Mouse (Mus musculus): ENCODE results near the gene Kif21b. TPM values are rescaled to one million over a fixed set of nuclear protein-coding genes. Genes with fewer than 3 reads are reported as not detected.

The Kif21b gene
- total and polyA plus RNA-seq, 3 experiments = 0.78 to 2.7 (median 0.98) TPM

DNA sequence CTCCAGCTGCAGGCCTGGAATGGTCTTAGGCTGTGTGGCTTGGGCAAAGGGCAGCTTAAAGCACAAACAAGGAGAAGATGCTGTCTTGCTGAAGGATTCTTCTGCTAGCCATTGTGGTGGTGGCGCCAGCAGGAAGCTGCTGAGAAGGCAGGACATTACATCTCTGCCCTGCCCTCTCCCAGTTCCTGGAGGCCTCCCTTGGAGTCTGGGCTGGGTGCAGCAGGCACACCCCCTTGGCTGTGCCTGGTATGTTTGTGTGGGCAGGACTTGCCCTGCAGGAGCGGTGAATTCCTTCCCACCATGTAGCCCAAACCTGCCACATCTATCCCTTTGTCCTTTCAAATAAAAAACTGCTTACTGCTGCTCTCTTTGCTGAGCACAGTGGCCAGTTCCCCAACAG lies 45.9 kb downstream of the Kif21b start:
- no peak for TF ChIP-seq CTCF (IDR thresholded peaks at IDR 0.05)
- no peak for TF ChIP-seq POLR2A (IDR thresholded peaks at IDR 0.05; ENCODE audit: insufficient read depth, low read depth, low read length)
- TF ChIP-seq EP300 (IDR thresholded peaks at IDR 0.05; ENCODE audit: insufficient read depth, low read depth, low read length) = no peak
- DNase-seq = no peak
- H3K27ac ChIP-seq = no peak overlapping the region
- no peak overlapping the region for H3K9ac ChIP-seq (ENCODE audit: low read depth, low read length)
- no peaks in the 10 kb centered on the region for H3K79me2 ChIP-seq (replicated peaks; ENCODE audit: control insufficient read depth, insufficient read depth, low read length)
- intact Hi-C loops (cut with DNase I) = no loop called here
- H3K4me3 ChIP-seq = no peak overlapping the region
- H3K27me3 ChIP-seq (ENCODE audit: control insufficient read depth, insufficient read depth, low read length) = no peaks in the 10 kb centered on the region
- no peaks in the 10 kb centered on the region for H3K36me3 ChIP-seq (ENCODE audit: control insufficient read depth, insufficient read depth, low read length)
- peaks cover 3% of the 10 kb centered on the region for H3K4me1 ChIP-seq (ENCODE audit: control insufficient read depth, insufficient read depth, low read length)
- 74% methylated on average over 2 of the region's 2 CpGs for WGBS

DNA sequence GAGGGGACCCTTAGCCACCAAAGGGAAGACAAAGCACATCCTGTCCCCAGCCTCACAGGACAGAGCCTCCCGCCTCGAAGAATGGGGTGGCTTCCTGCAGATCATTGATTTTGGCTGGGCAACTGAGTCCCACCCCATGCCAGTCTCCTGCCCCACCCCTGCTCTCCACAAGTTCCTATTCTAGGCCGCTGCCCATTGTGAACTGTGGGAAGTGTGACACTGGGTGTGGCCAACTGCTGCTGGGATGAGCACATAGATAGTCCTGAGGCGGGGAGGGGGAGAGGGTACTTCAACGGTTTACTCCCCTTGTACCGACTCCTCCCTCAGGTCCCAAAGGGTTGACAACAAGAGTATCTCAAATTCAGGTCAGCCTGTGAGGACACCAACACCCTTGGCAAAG lies 47.6 kb downstream of the Kif21b start:
- WGBS = 32% methylated on average over 6 of the region's 6 CpGs
- no peak overlapping the region for H3K9ac ChIP-seq (ENCODE audit: low read depth, low read length)
- DNase-seq = peak in 1 of 2 experiments; percentile 27
- TF ChIP-seq EP300 (IDR thresholded peaks at IDR 0.05; ENCODE audit: insufficient read depth, low read depth, low read length) = no peak
- no peak for TF ChIP-seq CTCF (IDR thresholded peaks at IDR 0.05)
- TF ChIP-seq POLR2A (IDR thresholded peaks at IDR 0.05; ENCODE audit: insufficient read depth, low read depth, low read length) = no peak
- intact Hi-C loops (cut with DNase I) = no loop called here
- H3K36me3 ChIP-seq (ENCODE audit: control insufficient read depth, insufficient read depth, low read length) = no peaks in the 10 kb centered on the region
- no peaks in the 10 kb centered on the region for H3K27me3 ChIP-seq (ENCODE audit: control insufficient read depth, insufficient read depth, low read length)
- H3K79me2 ChIP-seq (replicated peaks; ENCODE audit: control insufficient read depth, insufficient read depth, low read length) = no peaks in the 10 kb centered on the region
- H3K27ac ChIP-seq = no peak overlapping the region
- no peak overlapping the region for H3K4me3 ChIP-seq
- peaks cover 3% of the 10 kb centered on the region for H3K4me1 ChIP-seq (ENCODE audit: control insufficient read depth, insufficient read depth, low read length)

DNA sequence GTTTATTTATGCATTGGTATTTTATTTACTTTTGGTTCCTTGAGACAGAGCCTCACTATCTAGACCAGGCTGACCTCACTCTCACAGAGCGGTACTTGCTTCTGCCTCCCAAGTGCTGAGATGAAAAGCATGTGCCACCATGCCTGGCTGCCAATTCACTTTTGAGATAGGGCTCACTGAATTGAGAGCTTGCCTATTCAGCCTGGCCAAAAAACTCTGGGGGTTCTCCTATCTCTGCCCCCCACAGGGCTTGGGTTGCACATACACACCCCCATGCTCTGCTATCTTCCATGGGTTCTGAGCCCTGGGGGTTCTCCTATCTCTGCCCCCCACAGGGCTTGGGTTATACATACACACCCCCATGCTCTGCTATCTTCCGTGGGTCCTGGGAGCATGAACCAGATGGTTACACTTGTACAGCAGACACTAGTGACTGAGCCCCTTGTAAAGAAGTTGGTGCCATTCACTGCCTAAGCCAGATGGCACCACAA lies 48.4 kb downstream of the Kif21b start:
- intact Hi-C loops (cut with DNase I) = no loop called here
- no peak for TF ChIP-seq CTCF (IDR thresholded peaks at IDR 0.05)
- no peak for TF ChIP-seq EP300 (IDR thresholded peaks at IDR 0.05; ENCODE audit: insufficient read depth, low read depth, low read length)
- no peak for TF ChIP-seq POLR2A (IDR thresholded peaks at IDR 0.05; ENCODE audit: insufficient read depth, low read depth, low read length)

DNA sequence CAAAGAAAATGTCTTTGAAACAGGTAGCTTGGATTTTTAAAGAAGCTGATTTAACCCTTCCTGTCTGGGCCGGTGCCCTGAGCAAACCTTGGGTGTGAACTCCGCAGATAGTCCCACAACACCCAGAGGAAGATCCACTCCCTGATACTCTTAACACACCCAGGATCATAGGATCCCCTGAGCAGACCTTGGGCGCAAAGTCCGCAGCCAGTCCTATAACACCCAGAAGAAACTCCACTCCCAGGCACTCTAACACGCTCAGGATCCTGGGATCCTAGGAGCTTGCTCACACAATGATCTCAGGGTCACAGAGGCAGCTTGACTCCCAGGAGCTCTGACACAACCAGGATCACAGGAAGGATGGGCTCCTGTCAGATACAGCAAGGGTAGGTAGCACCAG lies 58.8 kb downstream of the Kif21b start:
- no peaks in the 10 kb centered on the region for H3K79me2 ChIP-seq (replicated peaks; ENCODE audit: control insufficient read depth, insufficient read depth, low read length)
- TF ChIP-seq POLR2A (IDR thresholded peaks at IDR 0.05; ENCODE audit: insufficient read depth, low read depth, low read length) (no peak), CTCF (IDR thresholded peaks at IDR 0.05) (no peak), EP300 (IDR thresholded peaks at IDR 0.05; ENCODE audit: insufficient read depth, low read depth, low read length) (no peak)
- DNase-seq = no peak
- H3K9ac ChIP-seq (ENCODE audit: low read depth, low read length) = no peak overlapping the region
- no peaks in the 10 kb centered on the region for H3K4me1 ChIP-seq (ENCODE audit: control insufficient read depth, insufficient read depth, low read length)
- no peak overlapping the region for H3K4me3 ChIP-seq
- no peaks in the 10 kb centered on the region for H3K36me3 ChIP-seq (ENCODE audit: control insufficient read depth, insufficient read depth, low read length)
- no peaks in the 10 kb centered on the region for H3K27me3 ChIP-seq (ENCODE audit: control insufficient read depth, insufficient read depth, low read length)
- intact Hi-C loops (cut with DNase I) = no loop called here
- no peak overlapping the region for H3K27ac ChIP-seq
- WGBS = 85% methylated on average over 5 of the region's 5 CpGs

More for the DNA sequence above, 48.4 kb downstream of the Kif21b start:
- no peaks in the 10 kb centered on the region for H3K79me2 ChIP-seq (replicated peaks; ENCODE audit: control insufficient read depth, insufficient read depth, low read length)
- H3K9ac ChIP-seq (ENCODE audit: low read depth, low read length) = no peak overlapping the region
- no peak for DNase-seq
- no peaks in the 10 kb centered on the region for H3K27me3 ChIP-seq (ENCODE audit: control insufficient read depth, insufficient read depth, low read length)
- no peaks in the 10 kb centered on the region for H3K36me3 ChIP-seq (ENCODE audit: control insufficient read depth, insufficient read depth, low read length)
- H3K4me1 ChIP-seq (ENCODE audit: control insufficient read depth, insufficient read depth, low read length) = peaks cover 3% of the 10 kb centered on the region
- H3K4me3 ChIP-seq = no peak overlapping the region
- 46% methylated on average over 2 of the region's 2 CpGs for WGBS
- H3K27ac ChIP-seq = no peak overlapping the region

DNA sequence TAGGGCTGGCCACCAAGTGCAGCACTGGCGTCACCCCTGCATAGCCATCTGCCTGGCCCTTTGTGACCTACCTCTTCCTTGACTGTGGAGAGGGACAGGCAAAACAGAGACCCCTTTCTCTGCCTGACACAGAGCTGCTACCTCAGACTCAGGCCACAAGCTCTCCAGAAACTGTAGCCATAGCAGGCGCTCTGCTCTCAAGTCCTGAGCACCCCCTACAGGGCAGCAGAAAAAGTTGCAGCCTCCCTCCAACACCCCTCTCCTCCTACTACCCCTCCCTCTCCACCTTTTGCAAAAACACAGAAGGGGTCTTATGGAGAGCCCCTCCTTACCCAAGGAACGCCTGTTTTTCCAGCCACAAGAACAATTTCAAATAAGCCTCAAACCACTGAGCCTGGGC lies 81.6 kb downstream of the Kif21b start, which contains the start of gene Mroh3:
Gene Mroh3 (minus strand): TSS at position 26 of the 400 bp plus-strand sequence.
- no peak within 1 kb of the TSS for H3K4me3 ChIP-seq
- no peak within 1 kb of the TSS for H3K27ac ChIP-seq
- peak; percentile 68 for TF ChIP-seq CTCF (IDR thresholded peaks at IDR 0.05)
- TF ChIP-seq EP300 (IDR thresholded peaks at IDR 0.05; ENCODE audit: insufficient read depth, low read depth, low read length) = no peak
- intact Hi-C loops (cut with DNase I) = loop anchor here (1.0 to 5.0 kb wide), 2 partner anchors 43 to 161 kb away; partner anchors contain the start of genes Ascl5 and Cacna1s
- H3K9ac ChIP-seq (ENCODE audit: low read depth, low read length) = no peak within 1 kb of the TSS
- no peaks in the 10 kb centered on the region for H3K4me1 ChIP-seq (ENCODE audit: control insufficient read depth, insufficient read depth, low read length)
- WGBS = 28% methylated on average over 3 of the region's 3 CpGs
- H3K27me3 ChIP-seq (ENCODE audit: control insufficient read depth, insufficient read depth, low read length) = no peaks in the 10 kb centered on the region
- no peaks in the 10 kb centered on the region for H3K36me3 ChIP-seq (ENCODE audit: control insufficient read depth, insufficient read depth, low read length)
- no peak for DNase-seq
- no peaks in the 10 kb centered on the region for H3K79me2 ChIP-seq (replicated peaks; ENCODE audit: control insufficient read depth, insufficient read depth, low read length)

DNA sequence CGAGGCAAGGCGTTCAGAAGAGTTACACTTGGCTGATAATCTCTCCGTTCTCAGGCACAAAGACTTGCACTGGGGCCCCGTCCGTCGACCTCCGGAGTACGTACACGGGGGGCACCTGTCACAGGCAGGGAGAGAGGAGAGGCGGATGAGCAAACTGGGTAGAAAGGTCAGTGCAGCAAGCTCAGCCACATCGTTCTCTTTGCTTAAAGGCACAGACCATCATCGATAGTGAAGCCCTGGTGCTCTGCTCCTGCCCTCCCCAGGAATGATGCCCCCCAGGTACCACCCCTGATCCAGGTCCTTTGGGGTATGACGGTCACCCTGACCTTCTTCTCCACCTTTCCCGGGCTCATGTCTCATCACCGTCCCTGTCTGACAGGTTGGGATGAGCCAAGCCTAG lies 83.1 kb downstream of the Kif21b start:
- Histone ChIP-seq H3K4me3 (no peak overlapping the region), H3K27me3 (ENCODE audit: control insufficient read depth, insufficient read depth, low read length) (no peaks in the 10 kb centered on the region), H3K79me2 (replicated peaks; ENCODE audit: control insufficient read depth, insufficient read depth, low read length) (no peaks in the 10 kb centered on the region), H3K27ac (no peak overlapping the region), H3K36me3 (ENCODE audit: control insufficient read depth, insufficient read depth, low read length) (no peaks in the 10 kb centered on the region), H3K4me1 (ENCODE audit: control insufficient read depth, insufficient read depth, low read length) (no peaks in the 10 kb centered on the region), H3K9ac (ENCODE audit: low read depth, low read length) (no peak overlapping the region)
- WGBS = 81% methylated on average over 15 of the region's 15 CpGs
- TF ChIP-seq CTCF (IDR thresholded peaks at IDR 0.05) (no peak), POLR2A (IDR thresholded peaks at IDR 0.05; ENCODE audit: insufficient read depth, low read depth, low read length) (no peak), EP300 (IDR thresholded peaks at IDR 0.05; ENCODE audit: insufficient read depth, low read depth, low read length) (no peak)
- intact Hi-C loops (cut with DNase I) = loop anchor here (5.0 kb wide), 1 partner anchor 162 kb away; the partner anchor contains the start of genes Ascl5 and Cacna1s
- no peak for DNase-seq

All from heart, adult 2 months (tissue).